Mouse (Mus musculus) left cerebral cortex, adult 2 months (tissue): ENCODE data around the gene Gm973. TPM values are rescaled to one million over a fixed set of nuclear protein-coding genes. Genes with fewer than 3 reads are reported as not detected.

Experiments used
- DNase-seq, 2 experiments: peaks; one replicate each; pipeline ENCODE4 v3.0.0; 2021 to 2022; ENCODE audit warnings: low spot score in 2 of 2, mixed read lengths in 1 of 2; ENCODE audit errors: extremely low spot score in 1 of 2
- H3K27ac ChIP-seq: fragments of 200-600 bp; 2 replicates; pipeline ENCODE4 v1.8.1; 2022
- H3K4me3 ChIP-seq: fragments of 200-600 bp; 2 replicates; pipeline ENCODE4 v1.8.1; 2022
- CTCF ChIP-seq: fragments of 200-600 bp; IDR thresholded peaks from 2 replicates; pipeline ENCODE4 v1.8.1; 2022; ENCODE audit warnings: antibody characterized with exemption, mild to moderate bottlenecking, moderate library complexity
- intact Hi-C: fragments of 180-260 bp; cut with DNase I; formaldehyde crosslinking; loops from one replicate; pipeline ENCODE4 v1.15.1; 2025
- total RNA-seq, 2 experiments: library from RNA; stranded (reverse); gene quantifications; 2 replicates each; pipeline ENCODE4 v1.2.3; 2021

Gm973 gene
- total RNA-seq, 2 experiments from 2014 or later: 9.1 to 14.9 TPM

GRCm38 (mm10) chr1:59482696-59483520, 33.2 kb upstream of the Gm973 start:
- peak; percentile 29 to 47 for DNase-seq
- TF ChIP-seq CTCF: no peak
- Histone ChIP-seq H3K27ac (peak overlapping the region; percentile 50; the same call in 1 of the 2 replicates), H3K4me3 (peak overlapping the region; percentile 60)
- intact Hi-C loops: loop anchor here (2.0 to 5.0 kb wide), 3 partner anchors 102 to 166 kb away; no protein-coding TSS in a partner anchor

- intact Hi-C loops: loop anchor here (2.0 to 5.0 kb wide), 4 partner anchors 33 to 167 kb away; partner anchors contain the start of gene Gm973
- DNase-seq: peak; percentile 69 to 74
- peak; percentile 66 for TF ChIP-seq CTCF
- H3K4me3 ChIP-seq: peak overlapping the region; percentile 60
- H3K27ac ChIP-seq: no peak overlapping the region
These were observed 32.4 kb upstream of the Gm973 start for GRCm38 (mm10) chr1:59483521-59484245.

GRCm38 (mm10) chr1:59484314-59484713, 31.8 kb upstream of the Gm973 start:
- no peak for DNase-seq
- H3K27ac ChIP-seq: no peak overlapping the region
- peak overlapping the region; percentile 17; the same call in 1 of the 2 replicates for H3K4me3 ChIP-seq
- no peak for TF ChIP-seq CTCF
- intact Hi-C loops: loop anchor here (2.0 to 5.0 kb wide), 2 partner anchors 32 to 138 kb away; partner anchors contain the start of gene Gm973

- Histone ChIP-seq H3K27ac (no peak overlapping the region), H3K4me3 (peak overlapping the region; percentile 17; the same call in 1 of the 2 replicates)
- intact Hi-C loops: loop anchor here (2.0 to 5.0 kb wide), 2 partner anchors 32 to 137 kb away; partner anchors contain the start of gene Gm973
- no peak for DNase-seq
- no peak for TF ChIP-seq CTCF
These were observed 31.0 kb upstream of the Gm973 start for GRCm38 (mm10) chr1:59484791-59485785.

- DNase-seq: no peak
- Histone ChIP-seq H3K27ac (no peak overlapping the region), H3K4me3 (no peak overlapping the region)
- intact Hi-C loops: loop anchor here (2.0 kb wide), 1 partner anchor 31 kb away; the partner anchor contains the start of gene Gm973
- TF ChIP-seq CTCF: no peak
These were observed 30.3 kb upstream of the Gm973 start for GRCm38 (mm10) chr1:59485803-59486202.

GRCm38 (mm10) chr1:59487651-59488051, 28.4 kb upstream of the Gm973 start:
- no peak for TF ChIP-seq CTCF
- DNase-seq: no peak
- intact Hi-C loops: no loop called here
- no peak overlapping the region for H3K4me3 ChIP-seq
- H3K27ac ChIP-seq: no peak overlapping the region

GRCm38 (mm10) chr1:59488481-59488880, 27.6 kb upstream of the Gm973 start:
- DNase-seq: no peak
- intact Hi-C loops: no loop called here
- no peak overlapping the region for H3K27ac ChIP-seq
- TF ChIP-seq CTCF: no peak
- H3K4me3 ChIP-seq: no peak overlapping the region

GRCm38 (mm10) chr1:59488991-59489390, 27.1 kb upstream of the Gm973 start:
- H3K27ac ChIP-seq: no peak overlapping the region
- TF ChIP-seq CTCF: no peak
- no peak for DNase-seq
- H3K4me3 ChIP-seq: no peak overlapping the region
- intact Hi-C loops: no loop called here

GRCm38 (mm10) chr1:59491517-59491916, 24.5 kb upstream of the Gm973 start:
- TF ChIP-seq CTCF: no peak
- H3K27ac ChIP-seq: no peak overlapping the region
- H3K4me3 ChIP-seq: no peak overlapping the region
- no peak for DNase-seq
- intact Hi-C loops: no loop called here

GRCm38 (mm10) chr1:59492432-59492831, 23.6 kb upstream of the Gm973 start:
- H3K27ac ChIP-seq: no peak overlapping the region
- TF ChIP-seq CTCF: no peak
- intact Hi-C loops: no loop called here
- no peak for DNase-seq
- H3K4me3 ChIP-seq: no peak overlapping the region

- DNase-seq: no peak
- intact Hi-C loops: no loop called here
- H3K27ac ChIP-seq: no peak overlapping the region
- TF ChIP-seq CTCF: no peak
- no peak overlapping the region for H3K4me3 ChIP-seq
These were observed 20.1 kb upstream of the Gm973 start for GRCm38 (mm10) chr1:59495970-59496369.
